Mouse (Mus musculus): ENCODE measurements at regions not wholly inside any gene's neighbourhood (a gene's known extent, or its start where the extent isn't known, plus 50 kb on each side); places are given as distances from the start of the nearest gene placed in this dataset.

DNA sequence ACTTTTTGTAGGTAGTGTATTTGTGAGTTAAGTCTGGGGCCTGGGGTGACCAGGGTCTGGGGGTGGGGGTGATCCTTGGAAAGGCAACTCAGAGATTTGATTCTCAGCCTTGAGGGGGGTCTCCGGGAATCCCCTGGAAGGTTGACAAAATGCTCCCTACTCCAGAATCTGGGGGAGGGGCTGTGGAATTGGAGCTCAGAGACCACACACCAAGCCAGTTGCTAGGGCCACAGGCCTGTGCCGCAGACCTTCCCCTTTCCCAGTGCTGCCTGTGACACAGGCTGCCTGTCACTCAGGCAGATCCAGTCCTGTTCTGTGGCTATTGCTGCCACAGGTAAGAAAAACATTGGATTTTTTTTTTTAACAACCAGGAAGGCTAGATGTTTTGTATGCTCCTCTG, 89.0 kb upstream of the Ercc6l2 start:
- no peaks in the 10 kb centered on the region for H3K36me3 ChIP-seq
- H3K27ac ChIP-seq: peak overlapping the region; percentile 22; the same call in 1 of the 2 replicates
- WGBS: 35% methylated on average over 2 of the region's 2 CpGs
- peaks cover 11% of the 10 kb centered on the region; the same call in 1 of the 2 replicates for H3K4me1 ChIP-seq (replicated peaks)
- H3K27me3 ChIP-seq (replicated peaks): no peaks in the 10 kb centered on the region
- H3K9ac ChIP-seq: no peak overlapping the region
- ATAC-seq: peak; percentile 45; the same call in 1 of the 2 replicates
- no peak overlapping the region for H3K4me3 ChIP-seq (replicated peaks)
- no peak overlapping the region for H3K4me2 ChIP-seq (replicated peaks)
- H3K9me3 ChIP-seq: no peaks in the 10 kb centered on the region

DNA sequence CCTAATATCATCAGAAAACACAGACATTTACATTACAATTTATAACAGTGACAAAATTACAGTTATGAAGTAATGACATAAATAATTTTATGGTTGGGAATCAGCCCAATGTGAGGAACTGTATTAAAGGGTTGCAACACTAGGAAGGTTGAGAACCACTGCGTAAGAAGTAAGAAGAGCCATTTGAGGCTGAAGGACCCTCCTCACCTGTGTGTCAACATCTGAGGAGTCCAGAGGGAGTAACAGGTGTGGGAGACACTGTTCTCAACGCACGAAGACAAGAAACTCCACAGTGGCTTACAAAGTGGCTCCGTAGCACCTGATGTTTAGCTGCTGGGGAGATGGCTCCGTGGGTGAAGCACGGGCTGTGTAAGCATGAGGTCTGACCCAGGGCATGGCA, 88.5 kb upstream of the Ercc6l2 start:
- Histone ChIP-seq H3K4me2 (replicated peaks) (no peak overlapping the region), H3K4me3 (replicated peaks) (no peak overlapping the region), H3K4me1 (replicated peaks) (peaks cover 11% of the 10 kb centered on the region; the same call in 1 of the 2 replicates), H3K36me3 (no peaks in the 10 kb centered on the region), H3K27ac (no peak overlapping the region), H3K27me3 (replicated peaks) (no peaks in the 10 kb centered on the region), H3K9me3 (no peaks in the 10 kb centered on the region), H3K9ac (no peak overlapping the region)
- WGBS: 85% methylated on average over 6 of the region's 6 CpGs
- no peak for ATAC-seq

DNA sequence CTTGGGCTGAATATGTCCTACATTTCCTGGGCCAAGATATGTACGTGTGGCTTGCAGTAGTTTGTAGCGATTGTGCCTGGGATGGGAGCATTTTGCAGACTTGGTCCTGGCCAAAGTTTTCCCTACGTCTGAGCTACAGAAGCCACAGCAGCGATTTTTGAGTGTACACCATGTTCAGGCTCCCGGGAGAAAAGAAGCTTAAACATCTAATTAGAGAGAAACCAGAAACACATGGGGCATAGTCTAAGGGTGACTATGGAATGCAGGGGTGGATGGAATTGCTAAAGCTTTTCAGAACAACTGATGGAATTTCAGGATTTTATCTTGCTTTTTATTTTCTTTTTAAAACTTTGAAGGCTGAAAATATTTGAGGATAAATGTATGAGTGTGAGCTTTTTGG, 79.3 kb upstream of the Ercc6l2 start:
- H3K27me3 ChIP-seq (replicated peaks): no peaks in the 10 kb centered on the region
- H3K36me3 ChIP-seq: no peaks in the 10 kb centered on the region
- H3K4me3 ChIP-seq (replicated peaks): no peak overlapping the region
- no peaks in the 10 kb centered on the region for H3K9me3 ChIP-seq
- no peak overlapping the region for H3K27ac ChIP-seq
- H3K4me1 ChIP-seq (replicated peaks): no peaks in the 10 kb centered on the region
- WGBS: 82% methylated on average over 5 of the region's 5 CpGs
- no peak overlapping the region for H3K4me2 ChIP-seq (replicated peaks)
- ATAC-seq: no peak
- H3K9ac ChIP-seq: no peak overlapping the region

DNA sequence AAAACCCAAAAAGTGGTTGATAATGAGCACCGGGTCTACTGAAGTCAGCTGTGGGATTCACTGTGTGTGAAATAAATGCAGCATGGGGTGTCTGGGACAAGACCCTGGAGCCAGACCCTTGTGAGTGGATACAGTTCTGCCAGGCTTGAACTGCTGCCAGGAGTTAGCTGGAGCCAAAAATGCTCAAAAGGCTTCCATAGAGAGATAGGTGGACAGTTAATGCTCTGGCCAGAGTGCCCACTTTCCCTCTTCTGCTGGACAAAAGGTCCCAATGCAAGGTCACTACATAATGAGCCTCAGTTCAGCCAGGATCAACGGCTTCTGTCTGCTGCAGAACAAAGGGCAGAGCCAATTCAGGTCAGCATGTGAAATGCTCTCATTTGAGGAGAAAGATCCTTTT, 73.2 kb upstream of the Ercc6l2 start:
- no peak overlapping the region for H3K27ac ChIP-seq
- H3K4me3 ChIP-seq (replicated peaks): no peak overlapping the region
- no peak overlapping the region for H3K9ac ChIP-seq
- no peaks in the 10 kb centered on the region for H3K4me1 ChIP-seq (replicated peaks)
- no peaks in the 10 kb centered on the region for H3K27me3 ChIP-seq (replicated peaks)
- H3K9me3 ChIP-seq: no peaks in the 10 kb centered on the region
- no peaks in the 10 kb centered on the region for H3K36me3 ChIP-seq
- ATAC-seq: no peak
- 65% methylated on average over 2 of the region's 2 CpGs for WGBS
- no peak overlapping the region for H3K4me2 ChIP-seq (replicated peaks)

- Histone ChIP-seq H3K4me2 (replicated peaks) (no peak overlapping the region), H3K9me3 (no peaks in the 10 kb centered on the region), H3K4me1 (replicated peaks) (no peaks in the 10 kb centered on the region), H3K36me3 (no peaks in the 10 kb centered on the region), H3K4me3 (replicated peaks) (no peak overlapping the region), H3K9ac (no peak overlapping the region), H3K27ac (no peak overlapping the region), H3K27me3 (replicated peaks) (no peaks in the 10 kb centered on the region)
- ATAC-seq: no peak
- WGBS: 90% methylated on average over 2 of the region's 2 CpGs
Observed at GRCm38 (mm10) chr13:63748788-63749187, 66.3 kb upstream of the Ercc6l2 start.

DNA sequence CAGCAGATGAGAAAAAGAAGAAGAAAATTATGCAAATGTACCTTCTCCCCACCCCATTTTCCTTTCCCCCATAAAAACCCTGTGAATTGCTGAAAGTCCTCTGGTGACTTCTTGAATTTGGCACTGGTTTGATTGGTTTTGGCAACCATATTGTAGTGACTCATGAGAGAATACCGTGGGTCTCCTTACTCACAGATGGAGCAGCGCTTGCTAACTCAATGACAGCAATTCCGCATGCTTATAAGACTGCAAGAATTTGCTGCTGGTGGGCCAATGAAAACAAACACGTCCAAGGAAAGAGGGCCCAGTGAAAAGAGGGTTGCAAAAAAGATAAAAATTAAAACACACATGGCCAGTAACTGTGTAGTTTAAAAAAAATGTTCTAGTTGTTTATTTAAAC, 65.0 kb upstream of the Ercc6l2 start:
- Histone ChIP-seq H3K27ac (no peak overlapping the region), H3K4me1 (replicated peaks) (no peaks in the 10 kb centered on the region), H3K4me2 (replicated peaks) (no peak overlapping the region), H3K27me3 (replicated peaks) (no peaks in the 10 kb centered on the region), H3K4me3 (replicated peaks) (no peak overlapping the region), H3K9me3 (no peaks in the 10 kb centered on the region), H3K9ac (no peak overlapping the region), H3K36me3 (no peaks in the 10 kb centered on the region)
- ATAC-seq: no peak
- 60% methylated on average over 4 of the region's 4 CpGs for WGBS

DNA sequence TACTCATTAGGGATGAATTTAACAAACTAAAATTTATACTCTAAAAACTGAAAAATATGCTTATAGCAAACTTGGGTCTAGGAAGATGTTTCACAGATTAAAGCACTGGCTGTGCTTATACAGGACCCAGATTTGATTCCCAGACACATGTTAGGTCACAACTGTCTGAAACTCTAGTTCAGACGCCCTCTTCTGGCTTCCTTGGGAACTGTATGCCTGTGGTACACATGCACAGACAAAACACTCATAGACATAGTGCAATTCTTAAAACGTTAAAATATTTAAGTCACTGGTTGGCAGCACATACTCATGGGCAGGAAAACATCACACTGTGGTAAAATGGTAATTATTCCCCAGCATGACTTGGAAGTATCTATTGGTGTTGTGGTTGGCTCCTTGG, 63.8 kb upstream of the Ercc6l2 start:
- Histone ChIP-seq H3K36me3 (no peaks in the 10 kb centered on the region), H3K4me2 (replicated peaks) (no peak overlapping the region), H3K9ac (no peak overlapping the region), H3K9me3 (no peaks in the 10 kb centered on the region), H3K4me1 (replicated peaks) (no peaks in the 10 kb centered on the region), H3K27ac (no peak overlapping the region), H3K4me3 (replicated peaks) (no peak overlapping the region), H3K27me3 (replicated peaks) (no peaks in the 10 kb centered on the region)
- ATAC-seq: no peak
- 71% methylated on average over 2 of the region's 2 CpGs for WGBS

DNA sequence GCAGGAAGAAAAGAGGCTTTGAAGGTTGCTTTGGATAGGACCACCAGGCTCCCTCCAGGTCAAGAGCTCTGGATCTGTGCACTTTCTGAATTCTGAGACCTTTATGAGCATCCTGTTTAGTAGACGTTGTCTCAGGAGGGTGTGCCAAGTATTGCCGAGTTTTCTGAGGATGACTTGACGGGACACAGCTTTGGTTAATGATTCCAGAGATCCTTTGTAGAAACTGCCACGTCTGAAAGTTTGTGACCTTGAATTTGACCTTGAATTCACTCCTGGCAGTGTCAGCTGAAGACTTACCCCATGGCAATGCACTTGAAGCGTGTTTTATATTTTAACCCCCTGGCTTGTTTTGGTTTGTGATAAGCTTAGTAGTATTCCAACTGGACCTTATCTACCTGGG, 58.0 kb upstream of the Ercc6l2 start:
- 46% methylated on average over 5 of the region's 5 CpGs for WGBS
- Histone ChIP-seq H3K4me3 (replicated peaks) (no peak overlapping the region), H3K4me1 (replicated peaks) (no peaks in the 10 kb centered on the region), H3K9ac (no peak overlapping the region), H3K36me3 (no peaks in the 10 kb centered on the region), H3K27ac (no peak overlapping the region), H3K9me3 (no peaks in the 10 kb centered on the region), H3K27me3 (replicated peaks) (no peaks in the 10 kb centered on the region), H3K4me2 (replicated peaks) (no peak overlapping the region)
- ATAC-seq: no peak

GRCm38 (mm10) chr13:63761542-63761941, 53.5 kb upstream of the Ercc6l2 start:
- no peaks in the 10 kb centered on the region for H3K36me3 ChIP-seq
- H3K4me2 ChIP-seq (replicated peaks): no peak overlapping the region
- H3K9me3 ChIP-seq: no peaks in the 10 kb centered on the region
- H3K4me3 ChIP-seq (replicated peaks): no peak overlapping the region
- ATAC-seq: no peak
- H3K27ac ChIP-seq: no peak overlapping the region
- no peak overlapping the region for H3K9ac ChIP-seq
- H3K27me3 ChIP-seq (replicated peaks): no peaks in the 10 kb centered on the region
- no peaks in the 10 kb centered on the region for H3K4me1 ChIP-seq (replicated peaks)
